Mouse (Mus musculus) fibroblast of lung, adult 2 months (primary cell): ENCODE results near the gene Golga2.

ENCODE experiments used
- DNase-seq: peaks from one replicate; pipeline ENCODE4 v3.0.0-alpha.2; 2011; ENCODE audit warnings: low read depth

The Golga2 gene

GRCm38 (mm10) chr2:32287334-32287840 is at the start of gene Golga2:
Gene Golga2 (plus strand): TSS chr2:32287384.
- DNase-seq: no peak

- no peak for DNase-seq
Observed at GRCm38 (mm10) chr2:32237571-32237970, 49.6 kb upstream of the Golga2 start.

- DNase-seq: no peak
Observed at GRCm38 (mm10) chr2:32238708-32239435, 48.3 kb upstream of the Golga2 start.

GRCm38 (mm10) chr2:32240591-32240990 is 46.6 kb upstream of the Golga2 start:
- no peak for DNase-seq

- no peak for DNase-seq
Observed at GRCm38 (mm10) chr2:32242986-32243385, 44.2 kb upstream of the Golga2 start.

- no peak for DNase-seq
Observed at GRCm38 (mm10) chr2:32246741-32247140, 40.4 kb upstream of the Golga2 start.

- DNase-seq: no peak
Observed at GRCm38 (mm10) chr2:32248377-32249361, 38.5 kb upstream of the Golga2 start.

- no peak for DNase-seq
Observed at GRCm38 (mm10) chr2:32251791-32252527, 35.2 kb upstream of the Golga2 start.

- no peak for DNase-seq
Observed at GRCm38 (mm10) chr2:32252658-32253057, 34.5 kb upstream of the Golga2 start.

GRCm38 (mm10) chr2:32253352-32253751 is 33.8 kb upstream of the Golga2 start:
- no peak for DNase-seq

GRCm38 (mm10) chr2:32254563-32254962 is 32.6 kb upstream of the Golga2 start:
- DNase-seq: no peak

- no peak for DNase-seq
Observed at GRCm38 (mm10) chr2:32256273-32256672, 30.9 kb upstream of the Golga2 start.

GRCm38 (mm10) chr2:32258887-32259533 is 28.2 kb upstream of the Golga2 start:
- no peak for DNase-seq

- DNase-seq: no peak
Observed at GRCm38 (mm10) chr2:32259657-32260417, 27.3 kb upstream of the Golga2 start, which contains the start of gene Uck1. Gene Uck1 (minus strand): TSS chr2:32260159.

- peak; percentile 11 for DNase-seq
Observed at GRCm38 (mm10) chr2:32260635-32261034, 26.5 kb upstream of the Golga2 start.

GRCm38 (mm10) chr2:32275823-32276222 is 11.4 kb upstream of the Golga2 start:
- DNase-seq: no peak

GRCm38 (mm10) chr2:32282289-32282688 is 4.9 kb upstream of the Golga2 start:
- DNase-seq: no peak

GRCm38 (mm10) chr2:32282727-32283126 is 4.5 kb upstream of the Golga2 start:
- peak; percentile 13 for DNase-seq

GRCm38 (mm10) chr2:32283986-32284385 is 3.2 kb upstream of the Golga2 start:
- DNase-seq: no peak

- peak; percentile 99 for DNase-seq
Observed at GRCm38 (mm10) chr2:32287923-32288367, 761 bp downstream of the Golga2 start, which contains the start of gene Swi5. Gene Swi5 (minus strand): TSS chr2:32288075.
